Comparison of ENCODE assay signal across 15 mouse cellular contexts in genomic region chr7:73668791-73669190, GRCm38 (mm10).
DNase-seq lines count a peak whose midpoint lies in the region; ATAC-seq and TF ChIP-seq lines count a peak whose summit lies in the region.
"Had no signal": no experiment of that assay in that cellular context is flagged by ENCODE, and none has a peak within 500 bp of the region (broad histone marks: within the 10 kb centered on the region; RNA-seq: fewer than 3 reads in every experiment).

No protein-coding gene starts in this region.

- no peaks in the 10 kb centered on the region for H3K9me3 ChIP-seq in kidney, embryonic 14.5 days (ENCODE audit: control insufficient read depth, low read length)
- no peaks in the 10 kb centered on the region for H3K9me3 ChIP-seq in forebrain, postnatal 0 days (ENCODE audit: low read length)
- H3K9me3 ChIP-seq: embryonic facial prominence, embryonic 12.5 days; forebrain, embryonic 15.5 days; heart, embryonic 13.5 days had no signal

- peaks cover 8% of the 10 kb centered on the region; the same call in 1 of the 2 replicates for H3K4me1 ChIP-seq in kidney, embryonic 14.5 days (ENCODE audit: control insufficient read depth, insufficient read depth, low read length)
- no peaks in the 10 kb centered on the region for H3K4me1 ChIP-seq in forebrain, postnatal 0 days (ENCODE audit: insufficient read depth)
- H3K4me1 ChIP-seq: forebrain, embryonic 15.5 days had no signal

- H3K9ac ChIP-seq in kidney, embryonic 14.5 days (ENCODE audit: low read depth, low read length), result no peak overlapping the region
- H3K9ac ChIP-seq in forebrain, postnatal 0 days, result no peak overlapping the region
- H3K9ac ChIP-seq: embryonic facial prominence, embryonic 12.5 days; forebrain, embryonic 15.5 days; heart, embryonic 13.5 days had no signal

- H3K36me3 ChIP-seq in kidney, embryonic 14.5 days (ENCODE audit: control insufficient read depth, insufficient read depth, low read length), result no peaks in the 10 kb centered on the region
- H3K36me3 ChIP-seq in forebrain, postnatal 0 days (ENCODE audit: insufficient read depth), result no peaks in the 10 kb centered on the region
- H3K36me3 ChIP-seq: embryonic facial prominence, embryonic 12.5 days; forebrain, embryonic 15.5 days; heart, embryonic 13.5 days had no signal

- DNase-seq in kidney, adult 11 months, result peak; percentile 79
- peak; percentile 28 for DNase-seq in testis, postnatal 10 days (ENCODE audit: low spot score)
- no peak for DNase-seq in testis, postnatal 14 days (ENCODE audit: low spot score)
- peak; percentile 74 for DNase-seq in kidney, postnatal 14 days
- DNase-seq in forebrain, postnatal 0 days, result no peak
- no peak for DNase-seq in left cerebral cortex, adult 8-10 months (ENCODE audit: low spot score in 2 of 2)
- DNase-seq: cerebellum, adult 11-12 months; cerebellum, adult 9-10 months; cerebellum, postnatal 25 days; gastrocnemius, postnatal 14 days; heart, postnatal 36 days had no signal

- no peak for TF ChIP-seq CTCF in forebrain, postnatal 0 days (IDR thresholded peaks at IDR 0.05; ENCODE audit: low read depth)

- 65% methylated on average over 2 of the region's 2 CpGs for WGBS in kidney, embryonic 14.5 days
- WGBS in forebrain, postnatal 0 days, result 69% methylated on average over 2 of the region's 2 CpGs

- no peaks in the 10 kb centered on the region for H3K27me3 ChIP-seq in kidney, embryonic 14.5 days (ENCODE audit: control insufficient read depth, insufficient read depth, low read length)
- H3K27me3 ChIP-seq in forebrain, postnatal 0 days (ENCODE audit: insufficient read depth, low read length), result no peaks in the 10 kb centered on the region
- H3K27me3 ChIP-seq: embryonic facial prominence, embryonic 12.5 days; forebrain, embryonic 15.5 days had no signal

- H3K27ac ChIP-seq in kidney, embryonic 14.5 days (ENCODE audit: low read depth, low read length), result no peak overlapping the region
- H3K27ac ChIP-seq in forebrain, postnatal 0 days (ENCODE audit: low read depth, low read length), result no peak overlapping the region
- H3K27ac ChIP-seq: embryonic facial prominence, embryonic 12.5 days; forebrain, embryonic 15.5 days; heart, embryonic 13.5 days had no signal

- H3K4me2 ChIP-seq in kidney, embryonic 14.5 days (replicated peaks; ENCODE audit: low read depth, low read length), result no peak overlapping the region
- no peak overlapping the region for H3K4me2 ChIP-seq in forebrain, postnatal 0 days (ENCODE audit: low read depth)
- H3K4me2 ChIP-seq: embryonic facial prominence, embryonic 12.5 days; forebrain, embryonic 15.5 days; heart, embryonic 13.5 days had no signal

- H3K4me3 ChIP-seq in kidney, embryonic 14.5 days (ENCODE audit: low read length), result no peak overlapping the region
- no peak overlapping the region for H3K4me3 ChIP-seq in forebrain, postnatal 0 days (ENCODE audit: low read depth, low read length)
- H3K4me3 ChIP-seq: embryonic facial prominence, embryonic 12.5 days; forebrain, embryonic 15.5 days; heart, embryonic 13.5 days had no signal

- ATAC-seq in kidney, embryonic 14.5 days (ENCODE audit: low FRiP score, low TSS enrichment), result no peak
- no peak for ATAC-seq in forebrain, postnatal 0 days
- ATAC-seq: forebrain, embryonic 15.5 days had no signal

Comparison
In these comparisons a context has a peak if more than half of its experiments do, and no peak if none do; other contexts are left out.
1. DNase-seq: peak in kidney, adult 11 months (single experiment), testis, postnatal 10 days (single experiment) and kidney, postnatal 14 days (single experiment); none in testis, postnatal 14 days (single experiment), forebrain, postnatal 0 days (single experiment) and left cerebral cortex, adult 8-10 months (0 of 2).